Mouse (Mus musculus): ENCODE results near the gene Sstr5.

DNA sequence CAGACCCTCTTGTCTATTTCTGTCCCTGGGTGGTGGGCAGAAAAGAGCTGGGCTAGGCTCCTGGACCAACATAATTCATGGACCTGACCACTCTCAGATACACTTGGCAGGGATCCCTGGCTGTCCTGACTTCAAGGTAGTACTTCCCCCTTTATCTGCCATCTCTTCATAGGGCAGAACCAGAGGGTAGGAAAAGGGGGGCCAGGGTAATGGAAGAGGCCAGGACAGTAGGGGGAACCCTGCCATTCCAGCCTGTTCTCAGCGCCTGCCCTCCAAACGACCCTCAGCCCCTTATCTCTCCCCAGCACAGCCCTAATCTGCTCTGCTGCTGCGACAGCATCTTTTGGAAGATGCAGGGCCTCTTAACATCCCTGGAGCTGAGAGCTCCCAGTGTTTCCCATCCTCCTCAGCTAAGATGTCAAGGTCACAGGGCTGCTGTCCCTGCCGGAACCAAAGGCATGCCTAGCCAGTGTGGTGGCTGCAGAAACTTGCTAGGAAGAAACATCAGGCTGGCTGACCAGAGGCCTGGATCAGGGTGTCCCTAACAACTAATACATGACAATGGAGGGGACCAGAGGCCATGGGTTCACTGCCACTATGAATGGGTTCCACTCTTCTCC lies 33.7 kb downstream of the Sstr5 start:
- no peak for TF ChIP-seq GATA1 (IDR thresholded peaks at IDR 0.05; ENCODE audit: borderline replicate concordance, low read length)
- TF ChIP-seq CTCF (IDR thresholded peaks at IDR 0.05; ENCODE audit: low read depth, low read length) = no peak
- no peak for TF ChIP-seq POLR2AphosphoS5 (IDR thresholded peaks at IDR 0.05; ENCODE audit: insufficient replicate concordance, low read depth, low read length)
- no peak for TF ChIP-seq TAL1 (conservative IDR thresholded peaks at IDR 0.05; ENCODE audit: low read depth, low read length)
